Mouse (Mus musculus) liver, embryonic 14.5 days (tissue): Measurements from ENCODE around the gene Eps8l2.

Experiments
- CTCF ChIP-seq: IDR thresholded peaks from 2 replicates; pipeline ENCODE4 v1.5.1; 2016; ENCODE audit warnings: antibody characterized with exemption, low read depth, control low read depth
- EP300 ChIP-seq: IDR thresholded peaks from 2 replicates; pipeline ENCODE4 v1.6.1; 2016; ENCODE audit warnings: antibody characterized with exemption, low read depth

- TF ChIP-seq CTCF = no peak
- TF ChIP-seq EP300 = no peak
Measured at GRCm38 (mm10) chr7:141405466-141405865, 66.8 kb downstream of the Eps8l2 start.
